Mouse (Mus musculus) G1E (cell line): ENCODE measurements around the gene Lmod3. TPM values are rescaled to one million over a fixed set of nuclear protein-coding genes. Genes with fewer than 3 reads are reported as not detected.

Experiments
- ATAC-seq: 2 replicates; pipeline ENCODE4 v1.8.0; 2016; ENCODE audit warnings: mild to moderate bottlenecking; ENCODE audit not compliant: insufficient number of reproducible peaks, poor library complexity, low FRiP score, severe bottlenecking; ENCODE audit errors: extremely low read depth
- DNase-seq: peaks from one replicate; pipeline ENCODE4 v3.0.0; 2012; ENCODE audit warnings: low spot score
- H3K27me3 ChIP-seq: 2 replicates; pipeline ENCODE4 v1.6.1; 2012; ENCODE audit warnings: mild to moderate bottlenecking, low read length, inconsistent platforms; ENCODE audit not compliant: insufficient read depth
- H3K36me3 ChIP-seq: replicated peaks from 2 replicates; pipeline ENCODE3; 2012; ENCODE audit warnings: mild to moderate bottlenecking, inconsistent platforms
- H3K4me1 ChIP-seq: 2 replicates; pipeline ENCODE4 v1.6.1; 2012; ENCODE audit warnings: low read depth, low read length, inconsistent platforms, mixed read lengths; ENCODE audit not compliant: insufficient read depth
- H3K4me3 ChIP-seq: 2 replicates; pipeline ENCODE4 v1.5.1; 2012; ENCODE audit warnings: low read depth, mild to moderate bottlenecking, inconsistent platforms, low read length, moderate library complexity, mixed read lengths
- H3K9me3 ChIP-seq: replicated peaks from 2 replicates; pipeline ENCODE4 v1.6.1; 2012; ENCODE audit warnings: inconsistent platforms
- CTCF ChIP-seq: IDR thresholded peaks from 2 replicates; pipeline ENCODE4 v1.5.1; 2012; ENCODE audit warnings: low read depth, low read length, inconsistent platforms, mixed read lengths
- GATA1 ChIP-seq: IDR thresholded peaks from 2 replicates; pipeline ENCODE4 v1.6.1; 2012; ENCODE audit warnings: borderline replicate concordance, low read length, inconsistent platforms, mixed read lengths
- GATA2 ChIP-seq: IDR thresholded peaks from 2 replicates; pipeline ENCODE4 v1.6.1; 2012; ENCODE audit warnings: low read depth, low read length, inconsistent platforms, borderline replicate concordance
- POLR2AphosphoS5 ChIP-seq: IDR thresholded peaks from 2 replicates; pipeline ENCODE4 v1.6.1; 2012; ENCODE audit warnings: low read depth, low read length, inconsistent platforms; ENCODE audit not compliant: insufficient replicate concordance
- TAL1 ChIP-seq: conservative IDR thresholded peaks from 2 replicates; pipeline ENCODE4 v1.6.1; 2012; ENCODE audit warnings: low read depth, low read length, inconsistent platforms, mixed read lengths
- polyA plus RNA-seq: library from polyadenylated mRNA; stranded (reverse); fragments of >175 nt; gene quantifications from 2 replicates; pipeline ENCODE4 v1.2.3, GENCODE M21; 2012
- total RNA-seq, 2 experiments: library from RNA; stranded (forward) in 1 of 2; stranded (reverse) in 1 of 2; fragments of 200-1000 nt in 1 of 2; fragments of >200 nt in 1 of 2; fragmentation: Nextera tagmentation in 1 of 2; gene quantifications; 2 replicates each; pipeline ENCODE4 v1.2.3; 2014 to 2017

The Lmod3 gene
- total and polyA plus RNA-seq, 3 experiments: 0.22 TPM; not detected in 2

DNA sequence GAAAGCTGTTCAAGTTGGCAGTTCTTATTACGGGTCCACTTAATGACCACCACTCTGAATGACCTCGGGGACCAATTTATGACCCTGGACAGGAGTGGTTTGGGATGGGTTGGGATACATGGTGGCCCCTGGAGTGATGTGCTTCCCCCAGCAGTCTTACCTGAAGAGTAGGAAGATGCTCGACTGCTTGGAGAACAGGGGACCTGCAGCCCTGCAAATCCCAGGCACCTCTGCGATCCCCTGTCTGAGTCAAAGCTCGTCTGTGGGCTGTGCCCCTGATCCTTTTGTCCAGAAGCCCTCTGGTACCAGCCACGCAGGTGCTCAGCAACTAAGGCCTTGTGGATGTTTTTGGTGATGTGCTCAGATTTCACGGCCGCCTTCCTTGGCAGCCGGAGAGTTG lies 42.9 kb upstream of the Lmod3 start:
- H3K27me3 ChIP-seq: no peaks in the 10 kb centered on the region
- H3K36me3 ChIP-seq: no peaks in the 10 kb centered on the region
- peaks cover 35% of the 10 kb centered on the region for H3K9me3 ChIP-seq
- TF ChIP-seq POLR2AphosphoS5 (no peak), GATA1 (no peak), GATA2 (no peak)
- ATAC-seq (no peak), DNase-seq (no peak)
- H3K4me1 ChIP-seq: no peaks in the 10 kb centered on the region
- no peak overlapping the region for H3K4me3 ChIP-seq

DNA sequence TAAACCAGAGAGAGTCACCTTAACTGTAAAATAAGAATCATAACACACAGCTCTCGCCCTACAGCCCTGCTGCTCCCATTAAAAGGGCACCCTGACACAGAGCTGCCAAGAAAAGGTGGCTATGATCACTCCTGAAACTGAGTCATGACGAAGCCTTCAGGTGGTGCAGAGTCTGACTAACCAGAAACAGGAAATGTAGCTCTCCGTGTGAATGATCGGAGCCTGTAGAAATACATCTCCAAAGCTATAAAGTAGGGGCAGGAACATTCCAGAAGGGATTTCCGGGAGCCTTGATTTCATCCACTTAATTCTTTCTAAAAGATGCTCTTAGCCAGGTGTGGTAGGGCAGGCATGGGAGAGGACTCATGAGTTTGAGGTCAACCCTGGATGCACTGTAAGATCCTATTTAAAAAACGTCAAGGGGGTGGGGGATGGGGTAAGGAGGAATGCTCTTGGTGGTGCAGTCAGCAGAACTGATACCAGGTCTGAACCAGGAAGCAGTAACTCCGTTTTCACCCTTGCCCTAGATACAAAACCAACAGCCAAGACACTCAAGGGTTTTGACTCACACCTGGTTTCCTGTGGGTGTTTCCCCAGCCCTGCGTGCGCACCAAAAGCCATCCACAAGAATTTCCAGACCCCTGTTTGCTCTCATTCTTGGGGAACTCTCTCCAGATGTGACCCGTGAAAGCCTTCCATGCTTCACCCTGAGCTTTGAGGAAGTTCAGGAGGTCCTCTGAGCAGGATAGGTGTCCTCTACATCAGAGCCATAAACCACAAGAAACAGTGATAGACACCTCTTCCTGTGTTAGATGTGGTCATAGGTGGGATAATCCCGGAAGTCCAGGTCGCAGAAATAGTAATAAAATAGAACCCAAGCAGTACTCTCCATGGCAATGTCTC lies 41.4 kb upstream of the Lmod3 start:
- H3K4me3 ChIP-seq: no peak overlapping the region
- TF ChIP-seq GATA2 (no peak), TAL1 (no peak), POLR2AphosphoS5 (no peak), CTCF (no peak), GATA1 (no peak)
- DNase-seq (no peak), ATAC-seq (no peak)
- H3K4me1 ChIP-seq: no peaks in the 10 kb centered on the region
- no peaks in the 10 kb centered on the region for H3K27me3 ChIP-seq
- no peaks in the 10 kb centered on the region for H3K36me3 ChIP-seq
- H3K9me3 ChIP-seq: peaks cover 33% of the 10 kb centered on the region

DNA sequence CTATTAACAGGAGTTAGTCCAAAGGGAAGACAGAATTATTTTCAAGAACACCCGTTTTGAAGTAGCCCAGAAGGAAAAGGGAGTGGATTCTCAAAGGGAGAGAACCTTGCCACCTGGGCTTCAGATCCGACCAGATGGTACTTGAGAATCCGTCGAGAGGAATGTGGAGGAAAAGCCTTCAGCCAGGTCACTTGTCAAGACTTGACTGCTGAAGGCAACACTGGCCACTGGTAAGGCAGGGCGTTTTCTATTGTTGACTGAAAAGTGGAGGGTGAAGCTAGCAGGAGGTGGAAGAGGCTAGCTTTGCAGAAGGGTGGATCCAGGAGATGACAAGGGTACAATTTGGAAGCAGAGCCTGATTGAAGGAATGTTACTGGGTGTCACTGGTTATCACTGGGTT lies 40.3 kb upstream of the Lmod3 start:
- no peak for ATAC-seq
- no peak overlapping the region for H3K4me3 ChIP-seq
- no peaks in the 10 kb centered on the region for H3K27me3 ChIP-seq
- no peaks in the 10 kb centered on the region for H3K36me3 ChIP-seq
- no peak for TF ChIP-seq TAL1
- TF ChIP-seq CTCF: no peak
- TF ChIP-seq GATA2: no peak
- no peak for TF ChIP-seq GATA1
- no peak for TF ChIP-seq POLR2AphosphoS5
- H3K9me3 ChIP-seq: peaks cover 33% of the 10 kb centered on the region
- DNase-seq: no peak
- no peaks in the 10 kb centered on the region for H3K4me1 ChIP-seq

DNA sequence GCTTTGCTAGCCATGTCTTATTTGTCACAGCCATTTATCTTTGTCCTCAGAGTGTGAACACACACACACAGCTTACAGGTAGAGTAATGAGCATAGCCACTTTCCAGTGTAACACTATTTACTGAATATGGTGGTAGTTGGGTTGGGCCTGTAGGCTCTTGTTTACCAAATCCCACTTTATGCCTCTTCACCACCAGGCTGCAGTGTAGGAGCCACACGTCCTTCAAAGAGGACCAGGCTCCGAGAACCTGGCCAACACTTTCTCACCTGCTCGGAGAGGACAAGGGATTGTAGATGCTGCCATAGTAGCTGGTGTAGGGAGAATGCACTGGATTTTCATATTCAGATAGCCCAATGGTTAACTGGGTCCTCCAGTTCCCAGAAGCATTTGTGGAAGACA lies 39.5 kb upstream of the Lmod3 start:
- TF ChIP-seq CTCF (no peak), GATA2 (no peak), POLR2AphosphoS5 (no peak), GATA1 (no peak), TAL1 (no peak)
- H3K36me3 ChIP-seq: no peaks in the 10 kb centered on the region
- H3K9me3 ChIP-seq: peaks cover 31% of the 10 kb centered on the region
- H3K4me1 ChIP-seq: no peaks in the 10 kb centered on the region
- ATAC-seq (no peak), DNase-seq (no peak)
- H3K4me3 ChIP-seq: no peak overlapping the region
- H3K27me3 ChIP-seq: no peaks in the 10 kb centered on the region

DNA sequence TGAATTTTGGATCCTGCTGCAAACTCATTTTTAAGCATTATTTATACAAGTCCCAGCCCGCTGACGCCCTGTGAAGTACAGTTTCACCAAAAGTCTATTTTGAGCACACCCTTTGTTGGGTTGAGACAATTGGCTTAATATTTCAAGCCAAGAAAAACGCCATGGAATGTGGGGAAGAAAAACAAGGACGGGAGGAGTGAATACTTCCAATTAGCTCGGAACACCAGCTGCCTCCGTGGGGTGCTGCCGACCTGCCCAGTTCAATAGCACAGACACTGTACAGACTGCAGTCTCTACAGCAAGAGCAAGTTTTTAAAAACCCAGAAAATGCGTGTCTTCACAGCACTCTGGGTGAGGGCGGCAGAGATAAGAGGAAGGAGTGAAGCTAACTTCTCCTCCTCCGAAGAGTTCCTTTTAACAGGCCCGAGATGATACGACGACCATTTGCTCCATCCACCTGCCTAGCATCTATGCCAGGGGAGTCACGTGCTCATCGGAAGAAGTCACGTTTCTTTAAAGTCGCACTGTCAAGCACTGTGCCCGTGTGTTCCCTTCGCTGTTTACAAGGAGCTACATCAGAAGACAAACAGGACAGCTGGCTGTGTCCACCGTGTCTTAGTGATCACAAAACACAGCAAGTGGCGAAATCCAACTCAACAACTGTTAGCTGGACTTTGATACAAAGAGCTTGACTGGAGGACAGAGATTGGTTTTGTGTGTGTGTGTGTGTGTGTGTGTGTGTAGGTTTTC lies 38.8 kb upstream of the Lmod3 start:
- ATAC-seq: no peak
- Histone ChIP-seq H3K36me3 (no peaks in the 10 kb centered on the region), H3K27me3 (no peaks in the 10 kb centered on the region), H3K9me3 (peaks cover 29% of the 10 kb centered on the region), H3K4me1 (no peaks in the 10 kb centered on the region), H3K4me3 (no peak overlapping the region)
- no peak for DNase-seq
- TF ChIP-seq GATA1 (no peak), GATA2 (no peak), TAL1 (no peak), CTCF (no peak), POLR2AphosphoS5 (no peak)

DNA sequence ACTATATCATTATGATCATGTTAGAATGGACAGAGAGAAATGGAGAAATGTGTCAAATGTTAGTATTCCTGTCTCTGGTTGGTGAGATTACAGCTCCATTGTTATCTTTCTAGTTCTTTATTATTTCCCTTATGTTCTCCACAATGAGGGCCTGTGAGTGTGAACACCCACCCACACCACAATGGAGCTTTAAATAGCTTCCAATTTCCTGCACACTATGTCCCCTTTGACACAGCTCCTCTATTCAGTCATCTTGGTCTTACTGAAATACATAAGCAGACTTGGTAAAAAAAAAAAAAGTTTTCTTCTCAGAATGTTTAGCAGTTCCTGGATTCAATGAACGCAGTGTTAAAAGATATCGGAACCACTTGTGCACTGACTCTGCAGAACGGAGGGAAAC lies 38.1 kb upstream of the Lmod3 start:
- ATAC-seq: no peak
- DNase-seq: no peak
- TF ChIP-seq TAL1 (no peak), GATA1 (no peak), POLR2AphosphoS5 (no peak), CTCF (no peak), GATA2 (no peak)
- Histone ChIP-seq H3K27me3 (no peaks in the 10 kb centered on the region), H3K4me1 (no peaks in the 10 kb centered on the region), H3K9me3 (peaks cover 22% of the 10 kb centered on the region), H3K4me3 (no peak overlapping the region), H3K36me3 (no peaks in the 10 kb centered on the region)
